Mouse (Mus musculus) hindbrain, embryonic 15.5 days (tissue): ENCODE measurements at regions not wholly inside any gene's neighbourhood (a gene's known extent, or its start where the extent isn't known, plus 50 kb on each side); places are given as distances from the start of the nearest gene placed in this dataset.
A peak's percentile ranks its signal among the peaks of the same experiment; 100 is the strongest.

Experiments
- ATAC-seq: fragments of 200-750 bp; cut with Nextera tagmentation; 2 replicates; pipeline ENCODE4 v1.8.0; 2017; ENCODE audit warnings: low read depth, moderate number of reproducible peaks, moderate TSS enrichment; ENCODE audit not compliant: low FRiP score
- H3K27ac ChIP-seq: fragments of 300-500 bp; sonication (generic); replicated peaks from 2 replicates; pipeline ENCODE4 v1.5.1; 2015; ENCODE audit warnings: mild to moderate bottlenecking, inconsistent platforms
- H3K27me3 ChIP-seq: fragments of 300-500 bp; sonication (generic); 2 replicates; pipeline ENCODE4 v1.6.1; 2015; ENCODE audit warnings: control low read depth, inconsistent platforms
- H3K36me3 ChIP-seq: fragments of 300-500 bp; sonication (generic); 2 replicates; pipeline ENCODE4 v1.6.1; 2015; ENCODE audit warnings: control low read depth, inconsistent platforms
- H3K4me1 ChIP-seq: fragments of 300-500 bp; sonication (generic); replicated peaks from 2 replicates; pipeline ENCODE4 v1.6.1; 2015; ENCODE audit warnings: control low read depth, inconsistent platforms
- H3K4me2 ChIP-seq: fragments of 300-500 bp; sonication (generic); 2 replicates; pipeline ENCODE4 v1.6.1; 2015; ENCODE audit warnings: moderate library complexity, mild to moderate bottlenecking, inconsistent platforms
- H3K4me3 ChIP-seq: fragments of 300-500 bp; sonication (generic); 2 replicates; pipeline ENCODE4 v1.5.1; 2015; ENCODE audit warnings: mild to moderate bottlenecking, inconsistent platforms
- H3K9ac ChIP-seq: fragments of 300-500 bp; sonication (generic); 2 replicates; pipeline ENCODE4 v1.6.1; 2015; ENCODE audit warnings: inconsistent platforms
- H3K9me3 ChIP-seq: fragments of 300-500 bp; sonication (generic); 2 replicates; pipeline ENCODE4 v1.6.1; 2016; ENCODE audit warnings: control low read depth, inconsistent platforms
- WGBS: fragments of 180-500 bp; shearing (Covaris S2); methylation state at CpG from one replicate; pipeline ENCODE4 v1.1.7; 2015; 5-methylcytosine and 5-hydroxymethylcytosine counted together

DNA sequence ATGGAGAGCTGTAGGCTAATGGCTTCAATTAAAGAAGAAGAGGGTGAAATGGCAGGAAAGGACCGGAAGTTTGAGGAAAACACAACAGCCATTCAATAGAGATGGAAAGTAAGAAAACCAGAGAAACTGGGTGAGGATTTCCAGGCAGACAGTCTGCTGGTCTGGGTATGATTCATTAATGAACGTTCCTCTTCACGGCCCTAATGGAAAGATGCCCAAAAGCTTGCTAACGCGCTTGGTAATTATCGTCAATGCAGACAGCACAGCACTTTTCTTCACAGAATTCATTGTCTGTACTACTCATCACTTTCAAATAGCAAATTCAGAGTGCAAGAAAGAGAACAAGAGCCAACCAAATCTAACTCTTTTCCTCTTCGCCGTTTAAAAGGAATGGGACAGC is 60.3 kb downstream of the Ing2 start:
- no peaks in the 10 kb centered on the region for H3K9me3 ChIP-seq
- H3K9ac ChIP-seq: no peak overlapping the region
- no peak for ATAC-seq
- H3K27ac ChIP-seq: no peak overlapping the region
- no peak overlapping the region for H3K4me3 ChIP-seq
- H3K4me1 ChIP-seq: peaks cover 7% of the 10 kb centered on the region
- H3K36me3 ChIP-seq: no peaks in the 10 kb centered on the region
- H3K27me3 ChIP-seq: no peaks in the 10 kb centered on the region
- H3K4me2 ChIP-seq: no peak overlapping the region
- WGBS: 87% methylated on average over 8 of the region's 8 CpGs

GRCm38 (mm10) chr8:47611773-47612433 is 63.5 kb downstream of the Ing2 start:
- ATAC-seq: peak; percentile 89
- WGBS: 67% methylated on average over 11 of the region's 11 CpGs
- Histone ChIP-seq H3K9ac (no peak overlapping the region), H3K4me2 (no peak overlapping the region), H3K27ac (no peak overlapping the region), H3K36me3 (no peaks in the 10 kb centered on the region), H3K27me3 (no peaks in the 10 kb centered on the region), H3K9me3 (no peaks in the 10 kb centered on the region), H3K4me3 (no peak overlapping the region), H3K4me1 (peaks cover 7% of the 10 kb centered on the region)

- Histone ChIP-seq H3K9ac (no peak overlapping the region), H3K27me3 (no peaks in the 10 kb centered on the region), H3K27ac (no peak overlapping the region), H3K36me3 (no peaks in the 10 kb centered on the region), H3K9me3 (no peaks in the 10 kb centered on the region), H3K4me3 (no peak overlapping the region), H3K4me2 (no peak overlapping the region), H3K4me1 (peaks cover 7% of the 10 kb centered on the region)
- 82% methylated on average over 5 of the region's 5 CpGs for WGBS
- ATAC-seq: no peak
Measured at GRCm38 (mm10) chr8:47609969-47610368, 65.4 kb downstream of the Ing2 start.

GRCm38 (mm10) chr8:47604198-47604835 is 70.9 kb downstream of the Rwdd4a start:
- no peak for ATAC-seq
- Histone ChIP-seq H3K9me3 (no peaks in the 10 kb centered on the region), H3K27ac (no peak overlapping the region), H3K27me3 (no peaks in the 10 kb centered on the region), H3K9ac (no peak overlapping the region), H3K4me3 (no peak overlapping the region), H3K4me1 (no peaks in the 10 kb centered on the region), H3K36me3 (no peaks in the 10 kb centered on the region), H3K4me2 (no peak overlapping the region)
- WGBS: 82% methylated on average over 8 of the region's 8 CpGs
